Mouse (Mus musculus) c-Kit-positive CD71-positive TER-119-positive erythroid progenitor cells, embryonic 14.5 days (primary cell): ENCODE results near the gene Galk2.

Experiments used
- DNase-seq: peaks from one replicate; pipeline ENCODE4 v3.0.0-alpha.2; 2013; ENCODE audit warnings: low spot score

Galk2 gene

GRCm38 (mm10) chr2:125858521-125859280, at the start of gene Galk2, which contains the start of gene Cops2:
Galk2 (plus strand) TSS chr2:125859109.
Cops2 (minus strand) TSS chr2:125859139.
- peak; percentile 96 for DNase-seq

- no peak for DNase-seq
Observed at GRCm38 (mm10) chr2:125809551-125809950, 49.4 kb upstream of the Galk2 start.

GRCm38 (mm10) chr2:125811332-125811731, 47.6 kb upstream of the Galk2 start:
- DNase-seq = no peak

- DNase-seq = no peak
Observed at GRCm38 (mm10) chr2:125813972-125814595, 44.8 kb upstream of the Galk2 start.

- DNase-seq = no peak
Observed at GRCm38 (mm10) chr2:125820397-125820796, 38.5 kb upstream of the Galk2 start.

GRCm38 (mm10) chr2:125826201-125826600, 32.7 kb upstream of the Galk2 start:
- no peak for DNase-seq

- no peak for DNase-seq
Observed at GRCm38 (mm10) chr2:125827898-125828297, 31.0 kb upstream of the Galk2 start.

GRCm38 (mm10) chr2:125829924-125830323, 29.0 kb upstream of the Galk2 start:
- DNase-seq = no peak

- no peak for DNase-seq
Observed at GRCm38 (mm10) chr2:125838091-125838490, 20.8 kb upstream of the Galk2 start.

GRCm38 (mm10) chr2:125838708-125839284, 20.1 kb upstream of the Galk2 start:
- DNase-seq = no peak

- DNase-seq = peak; percentile 53
Observed at GRCm38 (mm10) chr2:125851237-125851636, 7.7 kb upstream of the Galk2 start.

GRCm38 (mm10) chr2:125857707-125858106, 1.2 kb upstream of the Galk2 start:
- DNase-seq = no peak

- DNase-seq = no peak
Observed at GRCm38 (mm10) chr2:125863799-125864198, 4.9 kb downstream of the Galk2 start.

- peak; percentile 60 for DNase-seq
Observed at GRCm38 (mm10) chr2:125864551-125864950, 5.6 kb downstream of the Galk2 start.

- no peak for DNase-seq
Observed at GRCm38 (mm10) chr2:125865585-125865984, 6.7 kb downstream of the Galk2 start.

GRCm38 (mm10) chr2:125866058-125866740, 7.3 kb downstream of the Galk2 start:
- DNase-seq = peak; percentile 49

GRCm38 (mm10) chr2:125868301-125868700, 9.4 kb downstream of the Galk2 start:
- no peak for DNase-seq

- no peak for DNase-seq
Observed at GRCm38 (mm10) chr2:125870159-125870558, 11.2 kb downstream of the Galk2 start.

GRCm38 (mm10) chr2:125885891-125886576, 27.1 kb downstream of the Galk2 start:
- no peak for DNase-seq

GRCm38 (mm10) chr2:125893096-125893495, 34.2 kb downstream of the Galk2 start:
- peak; percentile 27 for DNase-seq

GRCm38 (mm10) chr2:125895099-125895498, 36.2 kb downstream of the Galk2 start:
- no peak for DNase-seq

GRCm38 (mm10) chr2:125896355-125896754, 37.4 kb downstream of the Galk2 start:
- no peak for DNase-seq
